Comparison of ENCODE assay signal across 14 mouse cellular contexts in genomic region chr11:88687711-88688110, GRCm38 (mm10). TPM values are rescaled to one million over a fixed set of nuclear protein-coding genes. Genes with fewer than 3 reads are reported as not detected.
DNase-seq lines count a peak whose midpoint lies in the region; ATAC-seq lines count a peak whose summit lies in the region.
"Had no signal": no experiment of that assay in that cellular context is flagged by ENCODE, and none has a peak within 500 bp of the region (broad histone marks: within the 10 kb centered on the region; RNA-seq: fewer than 3 reads in every experiment).

No protein-coding gene starts in this region.

- H3K27ac ChIP-seq in kidney, embryonic 15.5 days, result peak overlapping the region; percentile 87
- peak overlapping the region; percentile 25; the same call in 1 of the 2 replicates for H3K27ac ChIP-seq in midbrain, embryonic 12.5 days (replicated peaks)
- H3K27ac ChIP-seq in midbrain, embryonic 11.5 days (ENCODE audit: low read depth, low read length), result no peak overlapping the region
- peak overlapping the region; percentile 50; the same call in 1 of the 2 replicates for H3K27ac ChIP-seq in liver, embryonic 13.5 days
- peak overlapping the region; percentile 62; the same call in 1 of the 2 replicates for H3K27ac ChIP-seq in stomach, embryonic 15.5 days
- H3K27ac ChIP-seq: forebrain, embryonic 12.5 days; hindbrain, embryonic 15.5 days; liver, embryonic 14.5 days; midbrain, embryonic 15.5 days had no signal

- H3K4me2 ChIP-seq in kidney, embryonic 15.5 days, result no peak overlapping the region
- H3K4me2 ChIP-seq in midbrain, embryonic 12.5 days (replicated peaks), result no peak overlapping the region
- no peak overlapping the region for H3K4me2 ChIP-seq in midbrain, embryonic 11.5 days
- peak overlapping the region; percentile 1; the same call in 1 of the 2 replicates for H3K4me2 ChIP-seq in liver, embryonic 13.5 days
- H3K4me2 ChIP-seq in stomach, embryonic 15.5 days, result no peak overlapping the region
- H3K4me2 ChIP-seq: forebrain, embryonic 12.5 days; hindbrain, embryonic 15.5 days; midbrain, embryonic 15.5 days had no signal

- ATAC-seq in kidney, embryonic 15.5 days (replicated peaks; ENCODE audit: low FRiP score), result no peak
- ATAC-seq in midbrain, embryonic 12.5 days (ENCODE audit: low FRiP score, low read depth), result no peak
- ATAC-seq in midbrain, embryonic 11.5 days (ENCODE audit: low FRiP score), result no peak
- no peak for ATAC-seq in liver, embryonic 13.5 days (ENCODE audit: low read depth)
- ATAC-seq in stomach, embryonic 15.5 days (ENCODE audit: insufficient read depth, low FRiP score, low read depth), result no peak
- ATAC-seq in megakaryocyte progenitor cell, adult 5-6 weeks (replicated peaks; ENCODE audit: poor library complexity), result no peak
- ATAC-seq: intestine, postnatal 0 days; midbrain, embryonic 15.5 days had no signal

- no peak overlapping the region for H3K4me3 ChIP-seq in kidney, embryonic 15.5 days (replicated peaks)
- no peak overlapping the region for H3K4me3 ChIP-seq in midbrain, embryonic 12.5 days
- no peak overlapping the region for H3K4me3 ChIP-seq in midbrain, embryonic 11.5 days (ENCODE audit: low read depth, low read length)
- no peak overlapping the region for H3K4me3 ChIP-seq in liver, embryonic 13.5 days (replicated peaks)
- H3K4me3 ChIP-seq in stomach, embryonic 15.5 days (replicated peaks), result no peak overlapping the region
- H3K4me3 ChIP-seq: forebrain, embryonic 12.5 days; hindbrain, embryonic 15.5 days; midbrain, embryonic 15.5 days had no signal

- H3K9me3 ChIP-seq in kidney, embryonic 15.5 days (replicated peaks), result no peaks in the 10 kb centered on the region
- H3K9me3 ChIP-seq in midbrain, embryonic 12.5 days, result no peaks in the 10 kb centered on the region
- H3K9me3 ChIP-seq in midbrain, embryonic 11.5 days (ENCODE audit: control insufficient read depth, low read length), result no peaks in the 10 kb centered on the region
- no peaks in the 10 kb centered on the region for H3K9me3 ChIP-seq in liver, embryonic 13.5 days (replicated peaks)
- no peaks in the 10 kb centered on the region for H3K9me3 ChIP-seq in stomach, embryonic 15.5 days
- H3K9me3 ChIP-seq: forebrain, embryonic 12.5 days; hindbrain, embryonic 15.5 days; midbrain, embryonic 15.5 days had no signal

- no peak for DNase-seq in kidney, adult 11 months
- DNase-seq in midbrain, embryonic 11.5 days (ENCODE audit: low spot score, missing footprints), result no peak
- DNase-seq in liver, embryonic 13.5 days, result no peak
- DNase-seq: cerebellum, adult 2 months; right cerebral cortex, postnatal 14 days had no signal

- H3K27me3 ChIP-seq in kidney, embryonic 15.5 days, result no peaks in the 10 kb centered on the region
- no peaks in the 10 kb centered on the region for H3K27me3 ChIP-seq in midbrain, embryonic 12.5 days
- H3K27me3 ChIP-seq in midbrain, embryonic 11.5 days (ENCODE audit: control insufficient read depth, insufficient read depth, low read length), result no peaks in the 10 kb centered on the region
- H3K27me3 ChIP-seq in liver, embryonic 13.5 days, result no peaks in the 10 kb centered on the region
- no peaks in the 10 kb centered on the region for H3K27me3 ChIP-seq in stomach, embryonic 15.5 days (replicated peaks)
- H3K27me3 ChIP-seq: forebrain, embryonic 12.5 days; hindbrain, embryonic 15.5 days; midbrain, embryonic 15.5 days had no signal

- H3K4me1 ChIP-seq in kidney, embryonic 15.5 days, result peaks cover 95% of the 10 kb centered on the region
- H3K4me1 ChIP-seq in midbrain, embryonic 12.5 days, result peaks cover 82% of the 10 kb centered on the region
- H3K4me1 ChIP-seq in midbrain, embryonic 11.5 days (ENCODE audit: control insufficient read depth, insufficient read depth, low read length), result peaks cover 66% of the 10 kb centered on the region
- H3K4me1 ChIP-seq in liver, embryonic 13.5 days (replicated peaks), result peaks cover 48% of the 10 kb centered on the region
- H3K4me1 ChIP-seq in stomach, embryonic 15.5 days, result peaks cover 54% of the 10 kb centered on the region

- WGBS in kidney, embryonic 15.5 days, result 73% methylated on average over 12 of the region's 12 CpGs
- WGBS in midbrain, embryonic 12.5 days, result 87% methylated on average over 12 of the region's 12 CpGs
- 91% methylated on average over 12 of the region's 12 CpGs for WGBS in midbrain, embryonic 11.5 days
- WGBS in liver, embryonic 13.5 days (ENCODE audit: insufficient replicate concordance), result 81% methylated on average over 12 of the region's 12 CpGs
- WGBS in stomach, embryonic 15.5 days, result 75% methylated on average over 12 of the region's 12 CpGs

- peaks cover 38% of the 10 kb centered on the region for H3K36me3 ChIP-seq in kidney, embryonic 15.5 days
- H3K36me3 ChIP-seq in midbrain, embryonic 12.5 days, result peaks cover 45% of the 10 kb centered on the region
- H3K36me3 ChIP-seq in midbrain, embryonic 11.5 days (ENCODE audit: control insufficient read depth, insufficient read depth, low read length), result peaks cover 16% of the 10 kb centered on the region
- peaks cover 13% of the 10 kb centered on the region for H3K36me3 ChIP-seq in liver, embryonic 13.5 days
- 0 out of 2 replicates have a peak, but pooled peaks cover 2% of the 10 kb centered on the region for H3K36me3 ChIP-seq in stomach, embryonic 15.5 days
- H3K36me3 ChIP-seq: midbrain, embryonic 15.5 days had no signal

- H3K9ac ChIP-seq in kidney, embryonic 15.5 days, result no peak overlapping the region
- H3K9ac ChIP-seq in midbrain, embryonic 12.5 days (replicated peaks), result no peak overlapping the region
- H3K9ac ChIP-seq in midbrain, embryonic 11.5 days (ENCODE audit: low read length), result no peak overlapping the region
- H3K9ac ChIP-seq in liver, embryonic 13.5 days, result no peak overlapping the region
- no peak overlapping the region for H3K9ac ChIP-seq in stomach, embryonic 15.5 days
- H3K9ac ChIP-seq: forebrain, embryonic 12.5 days; hindbrain, embryonic 15.5 days; liver, embryonic 14.5 days; midbrain, embryonic 15.5 days had no signal

RNA-seq across cellular contexts. Expression of gene Msi2, which starts 30.6 kb away (rescaled TPM):
- 29.1 and 29.3 TPM in 2 replicates for polyA plus RNA-seq in kidney, embryonic 15.5 days (2015; fragmentation: Nextera tagmentation; extraction: Ambion mirVana)
- polyA plus RNA-seq in midbrain, embryonic 12.5 days (2016; fragmentation: Nextera tagmentation; extraction: Ambion mirVana), result 41.5 and 47.9 TPM in 2 replicates
- 25.7 and 27.0 TPM in 2 replicates for polyA plus RNA-seq in midbrain, embryonic 11.5 days (2014; fragmentation: Nextera tagmentation; extraction: Ambion mirVana)
- 3.9 TPM in 2 replicates for polyA plus RNA-seq in liver, embryonic 13.5 days (2015; fragmentation: Nextera tagmentation; extraction: Ambion mirVana)
- polyA plus RNA-seq in stomach, embryonic 15.5 days (2015; fragmentation: Nextera tagmentation; extraction: Ambion mirVana), result 12.1 and 13.7 TPM in 2 replicates
- total RNA-seq in megakaryocyte progenitor cell, adult 5-6 weeks (2015), result 28.2 and 35.4 TPM in 2 replicates
- total RNA-seq in megakaryocyte progenitor cell, adult 5-6 weeks (2017), result 46.6 and 86.4 TPM in 2 replicates
